Mouse (Mus musculus) C2C12 (cell line): ENCODE results near the gene Slc6a6. TPM values are rescaled to one million over a fixed set of nuclear protein-coding genes. Genes with fewer than 3 reads are reported as not detected.

Source experiments
- H3K27me3 ChIP-seq: one replicate; pipeline ENCODE4 v1.6.1; 2011; ENCODE audit not compliant: control insufficient read depth, insufficient read depth, insufficient read length
- H3K36me3 ChIP-seq: one replicate; pipeline ENCODE4 v1.6.1; 2011; ENCODE audit not compliant: control insufficient read depth, insufficient read depth
- H3K4me3 ChIP-seq: one replicate; pipeline ENCODE4 v1.5.1; 2011; ENCODE audit warnings: mild to moderate bottlenecking, control low read depth; ENCODE audit not compliant: poor library complexity, insufficient read depth, severe bottlenecking
- H3K79me2 ChIP-seq: one replicate; pipeline ENCODE4 v1.6.1; 2011; ENCODE audit not compliant: control insufficient read depth, insufficient read depth
- H3K79me3 ChIP-seq: one replicate; pipeline ENCODE4 v1.6.1; 2011; ENCODE audit warnings: low read depth, control low read depth
- H3ac ChIP-seq: one replicate; pipeline ENCODE3; 2011; ENCODE audit warnings: low read depth; ENCODE audit not compliant: control insufficient read depth, insufficient read length
- CEBPB ChIP-seq: IDR thresholded peaks from one replicate; pipeline ENCODE4 v1.6.1; 2011; ENCODE audit warnings: low read depth, mild to moderate bottlenecking, control low read depth, moderate library complexity
- CTCF ChIP-seq: IDR thresholded peaks from one replicate; pipeline ENCODE4 v1.5.1; 2011; ENCODE audit not compliant: control insufficient read depth, insufficient read depth, insufficient read length
- FOSL1 ChIP-seq: IDR thresholded peaks from one replicate; pipeline ENCODE4 v1.8.0; 2011; ENCODE audit warnings: mild to moderate bottlenecking, low read length; ENCODE audit not compliant: poor library complexity, insufficient read depth, severe bottlenecking
- MAX ChIP-seq: IDR thresholded peaks from one replicate; pipeline ENCODE4 v1.6.1; 2011; ENCODE audit warnings: mild to moderate bottlenecking, control low read depth
- MYOD1 ChIP-seq: IDR thresholded peaks from one replicate; pipeline ENCODE4 v1.6.1; 2011; ENCODE audit warnings: low read depth; ENCODE audit not compliant: control insufficient read depth, insufficient read length
- MYOG ChIP-seq: IDR thresholded peaks from one replicate; pipeline ENCODE4 v1.6.1; 2011; ENCODE audit not compliant: control insufficient read depth, insufficient read length; ENCODE audit errors: extremely low read depth
- USF1 ChIP-seq: IDR thresholded peaks from one replicate; pipeline ENCODE4 v1.6.1; 2011; ENCODE audit warnings: low read depth, mild to moderate bottlenecking, control low read depth, moderate library complexity
- polyA plus RNA-seq: library from polyadenylated mRNA; unstranded; fragments of >200 nt; fragmentation: generic; extraction: Trizol; gene quantifications from one replicate; pipeline ENCODE4 v1.2.1, GENCODE M21; 2012; ENCODE audit warnings: missing spikeins

The Slc6a6 gene
- polyA plus RNA-seq, 1 experiment, result 97.0 TPM

GRCm38 (mm10) chr6:91690222-91690621 is 6.4 kb downstream of the Slc6a6 start:
- Histone ChIP-seq H3K79me2 (peaks cover 100% of the 10 kb centered on the region), H3K79me3 (peaks cover 98% of the 10 kb centered on the region), H3K4me3 (no peak overlapping the region), H3K36me3 (peaks cover 61% of the 10 kb centered on the region), H3ac (no peak overlapping the region), H3K27me3 (no peaks in the 10 kb centered on the region)
- TF ChIP-seq MYOD1 (no peak), USF1 (no peak)

GRCm38 (mm10) chr6:91690646-91691045 is 6.8 kb downstream of the Slc6a6 start:
- Histone ChIP-seq H3K79me2 (peaks cover 100% of the 10 kb centered on the region), H3K4me3 (no peak overlapping the region), H3K27me3 (no peaks in the 10 kb centered on the region), H3K36me3 (peaks cover 65% of the 10 kb centered on the region), H3ac (no peak overlapping the region), H3K79me3 (peaks cover 99% of the 10 kb centered on the region)
- TF ChIP-seq MAX (no peak), CEBPB (no peak), USF1 (no peak), CTCF (no peak), MYOG (no peak), MYOD1 (no peak), FOSL1 (no peak)

DNA sequence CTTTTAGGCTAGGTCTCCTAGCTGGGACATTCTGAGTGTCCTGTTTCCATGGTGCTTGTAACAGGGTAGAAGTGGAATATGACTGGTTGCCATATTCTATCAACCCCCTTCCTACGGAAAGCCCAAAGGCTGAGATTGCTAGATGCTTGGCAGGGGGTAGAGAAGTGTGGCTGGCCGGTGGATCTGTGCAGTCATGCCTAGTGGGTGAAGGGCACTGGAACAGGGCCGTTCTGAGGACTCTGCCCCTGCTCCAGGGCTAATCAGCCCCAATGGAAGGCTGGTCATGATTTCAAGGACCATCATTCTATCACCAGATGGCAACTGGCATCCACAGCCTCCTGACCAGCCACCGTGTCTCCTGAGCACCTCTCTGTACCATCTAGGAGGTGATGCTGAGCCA is 7.7 kb downstream of the Slc6a6 start:
- H3K79me2 ChIP-seq, result peaks cover 100% of the 10 kb centered on the region
- no peak overlapping the region for H3K4me3 ChIP-seq
- TF ChIP-seq USF1, result no peak
- no peak for TF ChIP-seq CTCF
- TF ChIP-seq CEBPB, result no peak
- TF ChIP-seq MAX, result no peak
- no peak for TF ChIP-seq MYOD1
- no peak for TF ChIP-seq MYOG
- TF ChIP-seq FOSL1, result no peak
- peaks cover 75% of the 10 kb centered on the region for H3K36me3 ChIP-seq
- no peaks in the 10 kb centered on the region for H3K27me3 ChIP-seq
- no peak overlapping the region for H3ac ChIP-seq
- H3K79me3 ChIP-seq, result peaks cover 99% of the 10 kb centered on the region

- Histone ChIP-seq H3ac (no peak overlapping the region), H3K36me3 (peaks cover 69% of the 10 kb centered on the region), H3K79me2 (peaks cover 100% of the 10 kb centered on the region), H3K27me3 (no peaks in the 10 kb centered on the region), H3K4me3 (no peak overlapping the region), H3K79me3 (peaks cover 100% of the 10 kb centered on the region)
- TF ChIP-seq MYOD1 (no peak), MYOG (no peak), MAX (no peak), CTCF (no peak), FOSL1 (no peak), CEBPB (no peak), USF1 (no peak)
Observed at GRCm38 (mm10) chr6:91693301-91693886, 9.5 kb downstream of the Slc6a6 start.

GRCm38 (mm10) chr6:91694610-91695009 is 10.8 kb downstream of the Slc6a6 start:
- peaks cover 79% of the 10 kb centered on the region for H3K36me3 ChIP-seq
- no peak for TF ChIP-seq MAX
- no peak for TF ChIP-seq MYOG
- no peak overlapping the region for H3K4me3 ChIP-seq

DNA sequence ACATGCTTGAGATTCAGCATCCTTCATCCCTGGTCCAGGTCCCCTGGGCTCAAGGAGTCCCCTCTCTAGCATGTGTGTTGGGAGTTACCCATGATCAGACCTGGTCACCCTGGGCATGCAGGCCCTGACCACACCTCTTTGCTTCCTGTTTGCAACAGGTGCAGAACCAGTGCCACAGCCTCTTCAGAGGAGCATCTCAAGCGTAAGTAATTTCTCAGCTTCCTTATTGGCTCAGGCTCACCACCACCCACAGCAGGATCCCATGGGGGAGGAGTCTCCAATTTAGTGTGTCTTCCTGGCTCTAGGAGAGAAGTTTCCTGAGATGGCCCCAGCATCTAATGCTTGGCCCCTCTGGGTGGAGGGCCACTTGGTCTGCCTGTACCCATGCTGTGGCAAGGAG is 15.0 kb downstream of the Slc6a6 start:
- TF ChIP-seq CTCF, result no peak
- TF ChIP-seq MAX, result no peak
- TF ChIP-seq FOSL1, result no peak
- TF ChIP-seq CEBPB, result no peak
- no peak for TF ChIP-seq USF1
- TF ChIP-seq MYOD1, result no peak
- no peak for TF ChIP-seq MYOG
- Histone ChIP-seq H3K79me3 (peaks cover 79% of the 10 kb centered on the region), H3K27me3 (no peaks in the 10 kb centered on the region), H3K36me3 (peaks cover 79% of the 10 kb centered on the region), H3ac (no peak overlapping the region), H3K79me2 (peaks cover 100% of the 10 kb centered on the region), H3K4me3 (no peak overlapping the region)

More at GRCm38 (mm10) chr6:91694610-91695009, 10.8 kb downstream of the Slc6a6 start:
- H3ac ChIP-seq, result no peak overlapping the region
- no peaks in the 10 kb centered on the region for H3K27me3 ChIP-seq
- H3K79me3 ChIP-seq, result peaks cover 99% of the 10 kb centered on the region
- peaks cover 100% of the 10 kb centered on the region for H3K79me2 ChIP-seq
